Mouse (Mus musculus) forebrain, embryonic 12.5 days (tissue): ENCODE measurements around the gene Ap3b1. TPM values are rescaled to one million over a fixed set of nuclear protein-coding genes. Genes with fewer than 3 reads are reported as not detected.
A peak's percentile ranks its signal among the peaks of the same experiment; 100 is the strongest.

Experiments
- ATAC-seq: fragments of 200-750 bp; cut with Nextera tagmentation; 2 replicates; pipeline ENCODE4 v1.8.0; 2017; ENCODE audit warnings: moderate TSS enrichment; ENCODE audit not compliant: low FRiP score
- H3K27ac ChIP-seq: fragments of 300-500 bp; sonication (generic); 2 replicates; pipeline ENCODE4 v1.5.1; 2016; ENCODE audit warnings: mild to moderate bottlenecking
- H3K27me3 ChIP-seq: fragments of 300-500 bp; sonication (generic); 2 replicates; pipeline ENCODE4 v1.6.1; 2016; ENCODE audit warnings: mild to moderate bottlenecking
- H3K36me3 ChIP-seq: fragments of 300-500 bp; sonication (generic); replicated peaks from 2 replicates; pipeline ENCODE4 v1.6.1; 2016; ENCODE audit warnings: mild to moderate bottlenecking
- H3K4me1 ChIP-seq: fragments of 300-500 bp; sonication (generic); 2 replicates; pipeline ENCODE4 v1.6.1; 2016
- H3K4me2 ChIP-seq: fragments of 300-500 bp; sonication (generic); 2 replicates; pipeline ENCODE4 v1.6.1; 2016; ENCODE audit warnings: mild to moderate bottlenecking, moderate library complexity
- H3K4me3 ChIP-seq: fragments of 300-500 bp; sonication (generic); replicated peaks from 2 replicates; pipeline ENCODE4 v1.5.1; 2016; ENCODE audit warnings: mild to moderate bottlenecking
- H3K9ac ChIP-seq: fragments of 300-500 bp; sonication (generic); 2 replicates; pipeline ENCODE4 v1.6.1; 2016; ENCODE audit warnings: mild to moderate bottlenecking
- H3K9me3 ChIP-seq: fragments of 300-500 bp; sonication (generic); 2 replicates; pipeline ENCODE4 v1.6.1; 2016
- WGBS: fragments of 180-500 bp; shearing (Covaris S2); methylation state at CpG from one replicate; pipeline ENCODE4 v1.1.7; 2016; 5-methylcytosine and 5-hydroxymethylcytosine counted together
- polyA plus RNA-seq: library from polyadenylated mRNA; unstranded; fragments of >200 nt; fragmentation: Nextera tagmentation; extraction: Ambion mirVana; gene quantifications from 2 replicates; pipeline ENCODE4 v1.2.1, GENCODE M21; 2016

Ap3b1 gene
- polyA plus RNA-seq, 1 experiment from 2014 or later, result 36.1 TPM

DNA sequence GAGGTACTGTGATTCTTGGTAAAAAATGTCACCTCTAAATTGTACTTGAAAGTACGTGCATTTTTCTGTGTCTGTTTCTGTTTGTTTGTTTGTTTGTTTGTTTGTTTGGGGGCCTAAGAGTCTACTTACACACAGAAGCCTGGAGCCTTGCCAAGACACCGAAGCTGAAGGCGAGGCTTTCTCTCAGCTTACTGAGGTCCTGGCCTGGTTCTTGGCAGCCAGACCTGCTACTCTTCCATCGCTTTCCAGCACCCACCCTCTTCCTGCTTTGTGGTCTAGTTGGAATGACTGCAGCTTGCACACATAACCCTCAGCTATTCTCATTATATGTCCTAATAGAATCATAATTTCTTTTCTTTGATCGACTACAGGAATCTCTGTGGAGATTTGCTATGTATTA lies 80.6 kb downstream of the Ap3b1 start:
- no peak for ATAC-seq
- H3K9me3 ChIP-seq, result no peaks in the 10 kb centered on the region
- H3K4me2 ChIP-seq, result no peak overlapping the region
- no peaks in the 10 kb centered on the region for H3K27me3 ChIP-seq
- no peak overlapping the region for H3K9ac ChIP-seq
- H3K27ac ChIP-seq, result no peak overlapping the region
- 87% methylated on average over 5 of the region's 5 CpGs for WGBS
- H3K4me3 ChIP-seq, result no peak overlapping the region
- H3K36me3 ChIP-seq, result peaks cover 9% of the 10 kb centered on the region; the same call in 1 of the 2 replicates
- no peaks in the 10 kb centered on the region for H3K4me1 ChIP-seq

GRCm38 (mm10) chr13:94441199-94441598 lies 82.4 kb downstream of the Ap3b1 start:
- no peak overlapping the region for H3K4me2 ChIP-seq
- peaks cover 9% of the 10 kb centered on the region; the same call in 1 of the 2 replicates for H3K36me3 ChIP-seq
- no peak overlapping the region for H3K4me3 ChIP-seq
- no peaks in the 10 kb centered on the region for H3K9me3 ChIP-seq
- 91% methylated on average over 4 of the region's 4 CpGs for WGBS
- H3K9ac ChIP-seq, result no peak overlapping the region
- no peak overlapping the region for H3K27ac ChIP-seq
- no peaks in the 10 kb centered on the region for H3K27me3 ChIP-seq
- no peak for ATAC-seq
- H3K4me1 ChIP-seq, result no peaks in the 10 kb centered on the region

DNA sequence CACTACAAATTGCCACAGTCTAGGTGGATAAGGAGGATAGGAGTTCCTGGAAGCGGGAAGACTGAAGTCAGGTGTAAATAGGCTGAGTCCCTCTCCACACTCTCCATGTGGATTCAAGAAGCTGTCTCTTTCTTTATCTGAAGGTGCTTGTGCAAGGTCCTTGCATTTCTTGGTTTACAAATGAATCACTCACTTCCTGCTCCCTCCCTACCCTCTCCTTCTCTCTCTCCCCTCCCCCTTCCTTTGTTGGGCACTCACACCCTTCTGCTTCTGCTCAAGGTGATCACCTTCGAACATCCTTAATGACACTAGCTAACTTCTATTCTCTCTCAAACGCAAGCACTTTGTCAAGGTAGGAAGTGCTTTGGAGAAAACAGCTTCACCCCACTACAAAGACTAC lies 84.7 kb downstream of the Ap3b1 start:
- ATAC-seq, result no peak
- H3K4me3 ChIP-seq, result no peak overlapping the region
- H3K4me1 ChIP-seq, result no peaks in the 10 kb centered on the region
- WGBS, result 87% methylated on average over 3 of the region's 3 CpGs
- H3K36me3 ChIP-seq, result peaks cover 9% of the 10 kb centered on the region; the same call in 1 of the 2 replicates
- H3K9me3 ChIP-seq, result no peaks in the 10 kb centered on the region
- H3K27me3 ChIP-seq, result no peaks in the 10 kb centered on the region
- no peak overlapping the region for H3K9ac ChIP-seq
- no peak overlapping the region for H3K27ac ChIP-seq
- no peak overlapping the region for H3K4me2 ChIP-seq

DNA sequence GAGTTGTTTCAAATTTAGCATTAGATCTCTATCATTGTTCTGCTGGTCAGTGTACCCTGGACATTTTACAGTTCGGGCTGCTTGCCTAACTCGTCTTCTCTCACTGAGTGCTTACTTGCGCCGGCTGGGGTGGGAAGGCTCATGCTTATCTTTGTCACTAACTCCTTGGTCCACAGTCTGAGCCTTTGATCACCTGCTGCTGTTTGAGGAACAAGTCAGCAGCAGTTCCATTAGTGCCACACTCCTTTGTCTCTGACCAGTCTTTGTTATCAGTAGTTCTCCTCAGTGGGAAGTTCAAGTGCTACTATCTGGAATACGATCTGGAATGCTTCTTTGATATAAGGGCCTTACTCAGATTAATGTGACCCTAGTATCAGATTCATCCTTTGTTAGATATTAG lies 86.3 kb downstream of the Ap3b1 start:
- Histone ChIP-seq H3K27me3 (no peaks in the 10 kb centered on the region), H3K4me3 (no peak overlapping the region), H3K27ac (no peak overlapping the region), H3K4me1 (no peaks in the 10 kb centered on the region), H3K4me2 (no peak overlapping the region), H3K9me3 (no peaks in the 10 kb centered on the region), H3K9ac (no peak overlapping the region), H3K36me3 (peaks cover 9% of the 10 kb centered on the region; the same call in 1 of the 2 replicates)
- 85% methylated on average over 5 of the region's 5 CpGs for WGBS
- ATAC-seq, result no peak

GRCm38 (mm10) chr13:94447003-94447402 lies 88.2 kb downstream of the Ap3b1 start:
- H3K9ac ChIP-seq, result no peak overlapping the region

DNA sequence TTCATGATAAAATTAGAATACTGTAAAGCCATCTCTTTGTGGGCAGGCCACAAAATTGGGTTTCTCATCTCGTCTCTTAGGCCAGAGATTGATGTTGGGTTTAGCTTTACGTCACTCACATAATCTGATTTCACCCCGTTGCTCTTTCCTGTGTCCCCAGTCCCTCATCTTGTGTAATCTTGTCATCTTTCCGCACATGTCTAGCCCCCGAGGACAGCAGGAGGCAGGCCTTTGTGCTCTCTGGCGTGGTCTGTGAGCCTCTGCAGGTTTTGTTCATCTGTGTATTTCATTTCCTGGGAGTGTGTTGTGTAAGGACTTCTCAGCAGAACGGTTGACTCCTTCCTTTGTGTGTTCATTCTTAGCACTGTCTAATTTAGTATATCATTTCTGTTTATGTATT lies 90.8 kb downstream of the Ap3b1 start:
- Histone ChIP-seq H3K36me3 (peaks cover 7% of the 10 kb centered on the region), H3K27me3 (no peaks in the 10 kb centered on the region), H3K4me2 (no peak overlapping the region), H3K4me1 (no peaks in the 10 kb centered on the region), H3K4me3 (no peak overlapping the region), H3K9me3 (no peaks in the 10 kb centered on the region), H3K9ac (no peak overlapping the region), H3K27ac (no peak overlapping the region)
- WGBS, result 70% methylated on average over 7 of the region's 7 CpGs
- ATAC-seq, result no peak

More at GRCm38 (mm10) chr13:94447003-94447402, 88.2 kb downstream of the Ap3b1 start:
- Histone ChIP-seq H3K9me3 (no peaks in the 10 kb centered on the region), H3K27me3 (no peaks in the 10 kb centered on the region), H3K4me1 (no peaks in the 10 kb centered on the region), H3K4me2 (no peak overlapping the region), H3K36me3 (peaks cover 4% of the 10 kb centered on the region; the same call in 1 of the 2 replicates), H3K27ac (no peak overlapping the region), H3K4me3 (no peak overlapping the region)
- 78% methylated on average over 4 of the region's 4 CpGs for WGBS
- ATAC-seq, result no peak

DNA sequence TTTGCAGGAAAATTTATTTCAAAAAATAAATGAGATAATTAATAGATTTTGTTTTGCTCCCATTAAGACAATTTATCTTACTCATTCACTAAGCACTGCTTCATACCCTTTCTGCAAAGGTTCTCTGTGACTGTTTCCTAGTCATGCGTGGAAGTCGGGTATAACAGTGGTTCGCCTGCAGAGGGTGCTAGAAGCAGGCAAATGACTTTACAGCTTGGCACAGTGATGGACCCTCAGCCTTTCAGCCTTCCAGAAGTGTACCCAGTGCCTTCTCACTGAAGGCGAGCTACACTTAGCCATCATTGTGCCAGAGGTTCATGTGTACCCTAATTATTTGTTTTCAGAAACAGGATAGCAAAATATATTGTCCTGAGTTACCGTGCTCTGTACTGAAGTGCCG lies 92.5 kb downstream of the Ap3b1 start:
- WGBS, result 45% methylated on average over 6 of the region's 6 CpGs
- no peak overlapping the region for H3K27ac ChIP-seq
- peak; percentile 68 for ATAC-seq
- no peak overlapping the region for H3K4me2 ChIP-seq
- no peaks in the 10 kb centered on the region for H3K27me3 ChIP-seq
- H3K36me3 ChIP-seq, result peaks cover 7% of the 10 kb centered on the region
- H3K4me1 ChIP-seq, result no peaks in the 10 kb centered on the region
- no peak overlapping the region for H3K9ac ChIP-seq
- no peak overlapping the region for H3K4me3 ChIP-seq
- H3K9me3 ChIP-seq, result no peaks in the 10 kb centered on the region

GRCm38 (mm10) chr13:94454131-94454530 lies 95.4 kb downstream of the Ap3b1 start:
- Histone ChIP-seq H3K27me3 (no peaks in the 10 kb centered on the region), H3K4me2 (no peak overlapping the region), H3K4me1 (no peaks in the 10 kb centered on the region), H3K27ac (no peak overlapping the region), H3K36me3 (peaks cover 13% of the 10 kb centered on the region), H3K9ac (no peak overlapping the region), H3K4me3 (no peak overlapping the region), H3K9me3 (no peaks in the 10 kb centered on the region)
- no peak for ATAC-seq
- WGBS, result 93% methylated on average over 12 of the region's 12 CpGs

GRCm38 (mm10) chr13:94459143-94459542 lies 100.4 kb downstream of the Ap3b1 start:
- Histone ChIP-seq H3K36me3 (peaks cover 13% of the 10 kb centered on the region), H3K27ac (no peak overlapping the region), H3K9ac (no peak overlapping the region), H3K4me2 (no peak overlapping the region), H3K27me3 (no peaks in the 10 kb centered on the region), H3K9me3 (no peaks in the 10 kb centered on the region), H3K4me3 (no peak overlapping the region), H3K4me1 (peaks cover 3% of the 10 kb centered on the region; the same call in 1 of the 2 replicates)
- WGBS, result 91% methylated on average over 4 of the region's 4 CpGs
- no peak for ATAC-seq

GRCm38 (mm10) chr13:94464221-94464620 lies 105.5 kb downstream of the Ap3b1 start:
- H3K9ac ChIP-seq, result no peak overlapping the region
- no peak overlapping the region for H3K27ac ChIP-seq
- peaks cover 3% of the 10 kb centered on the region; the same call in 1 of the 2 replicates for H3K4me1 ChIP-seq
- H3K27me3 ChIP-seq, result no peaks in the 10 kb centered on the region
- H3K4me3 ChIP-seq, result no peak overlapping the region
- H3K4me2 ChIP-seq, result no peak overlapping the region
- H3K9me3 ChIP-seq, result no peaks in the 10 kb centered on the region
- 51% methylated on average over 2 of the region's 2 CpGs for WGBS
- no peak for ATAC-seq
- peaks cover 6% of the 10 kb centered on the region; the same call in 1 of the 2 replicates for H3K36me3 ChIP-seq

DNA sequence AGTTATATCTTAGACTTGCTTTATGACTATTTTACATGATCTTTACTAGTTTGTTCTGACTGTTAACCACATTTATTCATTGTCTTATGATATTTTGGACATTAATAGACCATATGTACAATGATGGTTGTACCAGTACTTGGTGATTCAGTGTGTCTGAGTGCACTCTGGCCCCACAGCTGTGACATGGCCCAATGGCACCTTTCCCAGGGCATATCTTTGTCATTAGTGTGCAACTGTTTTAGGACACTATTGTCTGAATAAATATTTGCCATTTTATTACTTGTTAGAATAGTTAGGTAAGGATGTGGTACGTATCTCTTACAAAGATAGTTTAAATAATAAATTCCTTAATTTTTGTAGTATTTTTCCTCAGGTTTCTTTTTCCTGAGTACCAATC lies 109.8 kb downstream of the Ap3b1 start:
- no peak overlapping the region for H3K27ac ChIP-seq

GRCm38 (mm10) chr13:94471009-94471672 lies 112.4 kb downstream of the Ap3b1 start:
- no peak overlapping the region for H3K9ac ChIP-seq
- H3K27ac ChIP-seq, result no peak overlapping the region
- no peaks in the 10 kb centered on the region for H3K9me3 ChIP-seq
- no peaks in the 10 kb centered on the region for H3K27me3 ChIP-seq
- WGBS, result 91% methylated on average over 11 of the region's 11 CpGs
- ATAC-seq, result no peak
- no peak overlapping the region for H3K4me3 ChIP-seq
- H3K4me2 ChIP-seq, result no peak overlapping the region
- H3K36me3 ChIP-seq, result no peaks in the 10 kb centered on the region
- H3K4me1 ChIP-seq, result no peaks in the 10 kb centered on the region

More for the DNA sequence above, 109.8 kb downstream of the Ap3b1 start:
- no peaks in the 10 kb centered on the region for H3K36me3 ChIP-seq
- no peak overlapping the region for H3K4me2 ChIP-seq
- no peak overlapping the region for H3K9ac ChIP-seq
- H3K4me1 ChIP-seq, result no peaks in the 10 kb centered on the region
- 90% methylated on average over 1 of the region's 1 CpGs for WGBS
- ATAC-seq, result no peak
- no peak overlapping the region for H3K4me3 ChIP-seq
- no peaks in the 10 kb centered on the region for H3K27me3 ChIP-seq
- no peaks in the 10 kb centered on the region for H3K9me3 ChIP-seq

- 94% methylated on average over 3 of the region's 3 CpGs for WGBS
- H3K4me3 ChIP-seq, result no peak overlapping the region
- no peak overlapping the region for H3K4me2 ChIP-seq
- H3K9me3 ChIP-seq, result no peaks in the 10 kb centered on the region
- H3K27ac ChIP-seq, result no peak overlapping the region
- H3K27me3 ChIP-seq, result no peaks in the 10 kb centered on the region
- no peak overlapping the region for H3K9ac ChIP-seq
- H3K4me1 ChIP-seq, result no peaks in the 10 kb centered on the region
- H3K36me3 ChIP-seq, result peaks cover 23% of the 10 kb centered on the region
- ATAC-seq, result no peak
These were observed 117.4 kb downstream of the Ap3b1 start for GRCm38 (mm10) chr13:94476208-94476607.
